Mouse (Mus musculus): ENCODE data around the gene Itga9. TPM values are rescaled to one million over a fixed set of nuclear protein-coding genes. Genes with fewer than 3 reads are reported as not detected.

Gene Itga9
- polyA plus RNA-seq, 1 experiment: not detected

- H3K79me3 ChIP-seq (ENCODE audit: low read depth): no peaks in the 10 kb centered on the region
- no peaks in the 10 kb centered on the region for H3K79me2 ChIP-seq (ENCODE audit: control insufficient read depth, insufficient read depth)
- TF ChIP-seq MAX (IDR thresholded peaks at IDR 0.05) (no peak), CTCF (IDR thresholded peaks at IDR 0.05; ENCODE audit: control insufficient read depth, insufficient read depth, insufficient read length) (no peak), USF1 (IDR thresholded peaks at IDR 0.05; ENCODE audit: low read depth) (no peak), MYOG (IDR thresholded peaks at IDR 0.05; ENCODE audit: control insufficient read depth, extremely low read depth, insufficient read length) (no peak), CEBPB (IDR thresholded peaks at IDR 0.05; ENCODE audit: low read depth) (no peak), MYOD1 (IDR thresholded peaks at IDR 0.05; ENCODE audit: control insufficient read depth, insufficient read length, low read depth) (no peak), FOSL1 (IDR thresholded peaks at IDR 0.05; ENCODE audit: insufficient read depth, low read length, poor library complexity, severe bottlenecking) (no peak)
- H3ac ChIP-seq (ENCODE audit: control insufficient read depth, insufficient read length, low read depth): no peak overlapping the region
- no peak overlapping the region for H3K4me3 ChIP-seq (ENCODE audit: insufficient read depth, poor library complexity, severe bottlenecking)
- peaks cover 5% of the 10 kb centered on the region for H3K27me3 ChIP-seq (ENCODE audit: control insufficient read depth, insufficient read depth, insufficient read length)
- H3K36me3 ChIP-seq (ENCODE audit: control insufficient read depth, insufficient read depth): no peaks in the 10 kb centered on the region
Measured at GRCm38 (mm10) chr9:118678759-118679158, 72.3 kb downstream of the Itga9 start.

- H3K79me3 ChIP-seq (ENCODE audit: low read depth): no peaks in the 10 kb centered on the region
- no peaks in the 10 kb centered on the region for H3K79me2 ChIP-seq (ENCODE audit: control insufficient read depth, insufficient read depth)
- peaks cover 14% of the 10 kb centered on the region for H3K27me3 ChIP-seq (ENCODE audit: control insufficient read depth, insufficient read depth, insufficient read length)
- H3K36me3 ChIP-seq (ENCODE audit: control insufficient read depth, insufficient read depth): no peaks in the 10 kb centered on the region
- H3ac ChIP-seq (ENCODE audit: control insufficient read depth, insufficient read length, low read depth): no peak overlapping the region
- no peak overlapping the region for H3K4me3 ChIP-seq (ENCODE audit: insufficient read depth, poor library complexity, severe bottlenecking)
- TF ChIP-seq CEBPB (IDR thresholded peaks at IDR 0.05; ENCODE audit: low read depth) (no peak), MAX (IDR thresholded peaks at IDR 0.05) (no peak), MYOD1 (IDR thresholded peaks at IDR 0.05; ENCODE audit: control insufficient read depth, insufficient read length, low read depth) (no peak), USF1 (IDR thresholded peaks at IDR 0.05; ENCODE audit: low read depth) (no peak), FOSL1 (IDR thresholded peaks at IDR 0.05; ENCODE audit: insufficient read depth, low read length, poor library complexity, severe bottlenecking) (no peak), CTCF (IDR thresholded peaks at IDR 0.05; ENCODE audit: control insufficient read depth, insufficient read depth, insufficient read length) (no peak), MYOG (IDR thresholded peaks at IDR 0.05; ENCODE audit: control insufficient read depth, extremely low read depth, insufficient read length) (no peak)
Measured at GRCm38 (mm10) chr9:118681506-118681905, 75.0 kb downstream of the Itga9 start.

- TF ChIP-seq FOSL1 (IDR thresholded peaks at IDR 0.05; ENCODE audit: insufficient read depth, low read length, poor library complexity, severe bottlenecking): no peak
- no peak for TF ChIP-seq CEBPB (IDR thresholded peaks at IDR 0.05; ENCODE audit: low read depth)
- no peak for TF ChIP-seq CTCF (IDR thresholded peaks at IDR 0.05; ENCODE audit: control insufficient read depth, insufficient read depth, insufficient read length)
- TF ChIP-seq USF1 (IDR thresholded peaks at IDR 0.05; ENCODE audit: low read depth): no peak
- no peak for TF ChIP-seq MYOG (IDR thresholded peaks at IDR 0.05; ENCODE audit: control insufficient read depth, extremely low read depth, insufficient read length)
- TF ChIP-seq MAX (IDR thresholded peaks at IDR 0.05): no peak
- no peak for TF ChIP-seq MYOD1 (IDR thresholded peaks at IDR 0.05; ENCODE audit: control insufficient read depth, insufficient read length, low read depth)
- H3K4me3 ChIP-seq (ENCODE audit: insufficient read depth, poor library complexity, severe bottlenecking): no peak overlapping the region
- peaks cover 14% of the 10 kb centered on the region for H3K27me3 ChIP-seq (ENCODE audit: control insufficient read depth, insufficient read depth, insufficient read length)
- H3K79me2 ChIP-seq (ENCODE audit: control insufficient read depth, insufficient read depth): no peaks in the 10 kb centered on the region
- H3K79me3 ChIP-seq (ENCODE audit: low read depth): no peaks in the 10 kb centered on the region
- no peaks in the 10 kb centered on the region for H3K36me3 ChIP-seq (ENCODE audit: control insufficient read depth, insufficient read depth)
- no peak overlapping the region for H3ac ChIP-seq (ENCODE audit: control insufficient read depth, insufficient read length, low read depth)
Measured at GRCm38 (mm10) chr9:118682154-118682553, 75.7 kb downstream of the Itga9 start.

GRCm38 (mm10) chr9:118683507-118683906, 77.0 kb downstream of the Itga9 start:
- Histone ChIP-seq H3ac (ENCODE audit: control insufficient read depth, insufficient read length, low read depth) (no peak overlapping the region), H3K4me3 (ENCODE audit: insufficient read depth, poor library complexity, severe bottlenecking) (no peak overlapping the region), H3K79me2 (ENCODE audit: control insufficient read depth, insufficient read depth) (no peaks in the 10 kb centered on the region), H3K36me3 (ENCODE audit: control insufficient read depth, insufficient read depth) (no peaks in the 10 kb centered on the region), H3K79me3 (ENCODE audit: low read depth) (no peaks in the 10 kb centered on the region), H3K27me3 (ENCODE audit: control insufficient read depth, insufficient read depth, insufficient read length) (peaks cover 20% of the 10 kb centered on the region)
- TF ChIP-seq CEBPB (IDR thresholded peaks at IDR 0.05; ENCODE audit: low read depth): no peak
- TF ChIP-seq FOSL1 (IDR thresholded peaks at IDR 0.05; ENCODE audit: insufficient read depth, low read length, poor library complexity, severe bottlenecking): no peak
- TF ChIP-seq MAX (IDR thresholded peaks at IDR 0.05): no peak
- no peak for TF ChIP-seq USF1 (IDR thresholded peaks at IDR 0.05; ENCODE audit: low read depth)
- TF ChIP-seq MYOD1 (IDR thresholded peaks at IDR 0.05; ENCODE audit: control insufficient read depth, insufficient read length, low read depth): no peak
- no peak for TF ChIP-seq MYOG (IDR thresholded peaks at IDR 0.05; ENCODE audit: control insufficient read depth, extremely low read depth, insufficient read length)
- no peak for TF ChIP-seq CTCF (IDR thresholded peaks at IDR 0.05; ENCODE audit: control insufficient read depth, insufficient read depth, insufficient read length)

- Histone ChIP-seq H3K4me3 (ENCODE audit: insufficient read depth, poor library complexity, severe bottlenecking) (no peak overlapping the region), H3K79me3 (ENCODE audit: low read depth) (no peaks in the 10 kb centered on the region), H3ac (ENCODE audit: control insufficient read depth, insufficient read length, low read depth) (no peak overlapping the region), H3K27me3 (ENCODE audit: control insufficient read depth, insufficient read depth, insufficient read length) (peaks cover 24% of the 10 kb centered on the region), H3K79me2 (ENCODE audit: control insufficient read depth, insufficient read depth) (no peaks in the 10 kb centered on the region), H3K36me3 (ENCODE audit: control insufficient read depth, insufficient read depth) (no peaks in the 10 kb centered on the region)
- TF ChIP-seq FOSL1 (IDR thresholded peaks at IDR 0.05; ENCODE audit: insufficient read depth, low read length, poor library complexity, severe bottlenecking) (no peak), CEBPB (IDR thresholded peaks at IDR 0.05; ENCODE audit: low read depth) (no peak), MYOG (IDR thresholded peaks at IDR 0.05; ENCODE audit: control insufficient read depth, extremely low read depth, insufficient read length) (no peak), CTCF (IDR thresholded peaks at IDR 0.05; ENCODE audit: control insufficient read depth, insufficient read depth, insufficient read length) (no peak), USF1 (IDR thresholded peaks at IDR 0.05; ENCODE audit: low read depth) (no peak), MAX (IDR thresholded peaks at IDR 0.05) (no peak), MYOD1 (IDR thresholded peaks at IDR 0.05; ENCODE audit: control insufficient read depth, insufficient read length, low read depth) (no peak)
Measured at GRCm38 (mm10) chr9:118684343-118684742, 77.9 kb downstream of the Itga9 start.
